Mouse (Mus musculus): ENCODE data around the gene Olfr390. TPM values are rescaled to one million over a fixed set of nuclear protein-coding genes. Genes with fewer than 3 reads are reported as not detected.

Gene Olfr390
- not detected in 2 replicates for total RNA-seq (2015)
- total RNA-seq (2017): 0.04 TPM in 1 of 2 replicates, not detected in the other

- no peak for ATAC-seq (ENCODE audit: poor library complexity, severe bottlenecking)
These were observed at the start of gene Olfr390 for GRCm38 (mm10) chr11:73782664-73783063. Gene Olfr390, plus strand, starts transcription at chr11:73782964.

DNA sequence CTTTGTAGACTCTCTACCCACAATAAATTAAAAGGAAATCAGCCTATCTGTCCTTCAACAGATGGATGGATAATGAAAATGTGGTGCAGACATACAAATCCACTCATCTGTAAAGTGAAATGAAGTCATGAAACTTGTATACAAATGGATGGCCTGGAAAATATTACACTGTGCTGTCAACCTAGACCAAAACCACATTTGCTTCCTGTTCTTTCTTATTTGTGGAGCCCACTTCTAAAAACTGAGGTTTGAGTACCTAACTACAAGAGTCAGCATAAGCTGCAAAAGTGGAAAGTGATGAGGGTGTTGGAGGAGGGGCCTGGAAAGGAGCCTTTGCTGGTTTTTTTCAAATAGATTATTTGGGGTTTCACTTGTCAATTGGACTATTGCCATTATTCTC is 23.6 kb upstream of the Olfr390 start:
- ATAC-seq (ENCODE audit: poor library complexity, severe bottlenecking): no peak

GRCm38 (mm10) chr11:73780613-73781012 is 2.2 kb upstream of the Olfr390 start, which contains the start of gene Olfr389:
Gene Olfr389, minus strand, starts transcription at chr11:73780713.
- ATAC-seq (ENCODE audit: poor library complexity, severe bottlenecking): no peak

DNA sequence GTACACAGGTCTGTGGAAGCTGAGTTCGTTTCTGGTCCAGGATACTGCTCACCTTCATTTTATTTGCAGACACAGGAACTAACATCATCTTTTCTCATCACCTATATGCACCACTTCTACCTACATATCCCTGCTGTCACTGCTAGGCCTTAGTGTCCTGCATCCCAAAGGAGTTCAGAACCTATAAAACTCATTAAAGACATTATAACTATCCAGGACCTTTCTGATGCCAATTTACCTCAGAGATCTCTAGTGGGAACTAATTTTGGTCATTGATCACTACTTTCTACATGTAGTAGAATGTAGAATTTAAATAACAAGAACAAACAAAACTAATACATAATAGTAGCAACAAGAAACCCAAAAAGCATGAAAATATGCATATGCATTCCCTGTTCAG is 20.2 kb downstream of the Olfr390 start, which contains the start of gene Olfr391-ps:
Gene Olfr391-ps, minus strand, starts transcription at position 101 of the 400 bp plus-strand sequence.
- no peak for ATAC-seq (ENCODE audit: poor library complexity, severe bottlenecking)

DNA sequence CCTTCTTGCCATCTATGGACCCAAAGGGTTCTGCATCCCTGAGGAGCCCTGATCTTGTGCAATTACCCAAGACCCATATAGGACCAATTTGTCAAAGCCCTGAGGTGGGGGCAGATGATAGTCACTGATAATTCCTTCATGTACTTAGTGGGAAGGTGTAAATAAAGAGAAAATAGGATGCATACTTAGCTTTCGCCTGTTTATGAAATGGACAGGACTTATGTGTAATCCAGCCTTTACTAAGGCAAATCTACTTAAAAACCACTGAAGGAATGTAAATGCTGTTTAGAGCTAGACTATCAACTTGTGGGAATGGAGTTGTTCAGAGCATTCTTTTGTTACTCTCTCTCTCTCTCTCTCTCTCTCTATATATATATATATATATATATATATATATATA is 34.2 kb downstream of the Olfr390 start, which contains the start of gene Olfr392:
Gene Olfr392, minus strand, starts transcription at position 101 of the 400 bp plus-strand sequence.
- no peak for ATAC-seq (ENCODE audit: poor library complexity, severe bottlenecking)

Other genes with a start within 250 kb of the Olfr390 start
- gene Olfr385, start 190.0 kb upstream of the Olfr390 start, total RNA-seq (2015): not detected in 2 replicates
- not detected in 2 replicates for gene Olfr385, start 190.0 kb upstream of the Olfr390 start, total RNA-seq (2017)
- gene Olfr384, start 184.4 kb upstream of the Olfr390 start, total RNA-seq (2015): not detected in 2 replicates
- gene Olfr384, start 184.4 kb upstream of the Olfr390 start, total RNA-seq (2017): not detected in 2 replicates
- not detected in 2 replicates for gene Zfp735, start 94.2 kb upstream of the Olfr390 start, total RNA-seq (2015)
- not detected in 2 replicates for gene Zfp735, start 94.2 kb upstream of the Olfr390 start, total RNA-seq (2017)
- not detected in 2 replicates for gene Olfr389, start 2.3 kb upstream of the Olfr390 start, total RNA-seq (2015)
- gene Olfr389, start 2.3 kb upstream of the Olfr390 start, total RNA-seq (2017): not detected in 2 replicates
- gene Olfr391-ps, start 20.1 kb downstream of the Olfr390 start, total RNA-seq (2015): not detected in 2 replicates
- not detected in 2 replicates for gene Olfr391-ps, start 20.1 kb downstream of the Olfr390 start, total RNA-seq (2017)
- gene Olfr392, start 34.1 kb downstream of the Olfr390 start, total RNA-seq (2015): 0.04 TPM in 1 of 2 replicates, not detected in the other
- gene Olfr392, start 34.1 kb downstream of the Olfr390 start, total RNA-seq (2017): not detected in 2 replicates
- gene Olfr393, start 68.5 kb downstream of the Olfr390 start, total RNA-seq (2015): not detected in 2 replicates
- not detected in 2 replicates for gene Olfr393, start 68.5 kb downstream of the Olfr390 start, total RNA-seq (2017)
- not detected in 2 replicates for gene Olfr394, start 107.8 kb downstream of the Olfr390 start, total RNA-seq (2015)
- not detected in 2 replicates for gene Olfr394, start 107.8 kb downstream of the Olfr390 start, total RNA-seq (2017)
- not detected in 2 replicates for gene Olfr395, start 126.3 kb downstream of the Olfr390 start, total RNA-seq (2015)
- not detected in 2 replicates for gene Olfr395, start 126.3 kb downstream of the Olfr390 start, total RNA-seq (2017)
- gene Olfr23, start 153.7 kb downstream of the Olfr390 start, total RNA-seq (2015): not detected in 2 replicates
- gene Olfr23, start 153.7 kb downstream of the Olfr390 start, total RNA-seq (2017): not detected in 2 replicates
- not detected in 2 replicates for gene Olfr397, start 177.9 kb downstream of the Olfr390 start, total RNA-seq (2015)
- gene Olfr397, start 177.9 kb downstream of the Olfr390 start, total RNA-seq (2017): not detected in 2 replicates
- gene Olfr398, start 207.4 kb downstream of the Olfr390 start, total RNA-seq (2015): not detected in 2 replicates
- not detected in 2 replicates for gene Olfr398, start 207.4 kb downstream of the Olfr390 start, total RNA-seq (2017)